13 mouse cellular contexts compared by ENCODE assay signal in the genomic region with DNA sequence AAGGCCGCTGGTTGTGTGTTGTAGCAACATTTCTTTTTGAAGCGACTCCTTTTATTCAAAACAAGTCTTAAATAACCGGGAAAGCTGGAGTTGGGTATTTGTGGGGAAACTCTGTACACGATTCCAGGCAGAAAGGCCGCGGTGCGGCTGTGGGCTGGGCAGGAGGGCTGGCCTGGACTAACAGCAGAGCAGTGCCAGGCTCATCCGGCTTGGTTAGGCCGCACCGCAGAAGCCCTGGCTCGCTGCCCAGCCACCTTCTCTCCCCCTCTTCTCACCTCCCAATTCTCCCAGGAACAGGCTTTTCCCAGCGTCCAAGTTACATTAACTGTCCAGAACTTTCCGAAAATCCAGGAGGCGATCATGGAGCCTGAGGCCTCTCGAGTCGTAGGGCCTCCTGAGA.
A peak's percentile ranks its signal among the peaks of the same experiment; 100 is the strongest.
DNase-seq lines count a peak whose midpoint lies in the region; ATAC-seq and TF ChIP-seq lines count a peak whose summit lies in the region.
"Had no signal": no experiment of that assay in that cellular context is flagged by ENCODE, and none has a peak within 500 bp of the region (broad histone marks: within the 10 kb centered on the region; RNA-seq: fewer than 3 reads in every experiment).

No protein-coding gene starts in this region.

- no peak for ATAC-seq in intestine, embryonic 14.5 days (replicated peaks; ENCODE audit: low FRiP score, low TSS enrichment, low read depth)
- no peak for ATAC-seq in intestine, embryonic 16.5 days
- ATAC-seq: forebrain, embryonic 15.5 days; liver, postnatal 0 days had no signal

- TF ChIP-seq POLR2A in testis, adult 2 months (IDR thresholded peaks at IDR 0.05; ENCODE audit: control insufficient read depth, low read depth, low read length), result no peak

- H3K36me3 ChIP-seq in intestine, embryonic 14.5 days (ENCODE audit: control insufficient read depth, insufficient read depth, low read length), result no peaks in the 10 kb centered on the region
- no peaks in the 10 kb centered on the region for H3K36me3 ChIP-seq in intestine, embryonic 16.5 days (ENCODE audit: control insufficient read depth, insufficient read depth, low read length)
- no peaks in the 10 kb centered on the region for H3K36me3 ChIP-seq in testis, adult 2 months (ENCODE audit: control insufficient read depth, insufficient read depth, low read length)
- H3K36me3 ChIP-seq: embryonic facial prominence, embryonic 15.5 days; forebrain, embryonic 15.5 days had no signal

- no peak overlapping the region for H3K4me3 ChIP-seq in intestine, embryonic 14.5 days (ENCODE audit: low read depth, low read length)
- no peak overlapping the region for H3K4me3 ChIP-seq in intestine, embryonic 16.5 days (ENCODE audit: low read length)
- peak overlapping the region; percentile 8 for H3K4me3 ChIP-seq in testis, adult 2 months (ENCODE audit: control insufficient read depth, low read depth, low read length)
- H3K4me3 ChIP-seq: embryonic facial prominence, embryonic 15.5 days; forebrain, embryonic 15.5 days had no signal

- H3K27ac ChIP-seq in intestine, embryonic 14.5 days (ENCODE audit: low read depth), result no peak overlapping the region
- H3K27ac ChIP-seq in intestine, embryonic 16.5 days (ENCODE audit: low read length), result no peak overlapping the region
- H3K27ac ChIP-seq in testis, adult 2 months (ENCODE audit: control insufficient read depth, insufficient read depth, low read depth, low read length), result no peak overlapping the region
- H3K27ac ChIP-seq: embryonic facial prominence, embryonic 15.5 days; forebrain, embryonic 15.5 days; stomach, postnatal 0 days had no signal

- 30% methylated on average over 16 of the region's 16 CpGs for WGBS in intestine, embryonic 14.5 days
- WGBS in intestine, embryonic 16.5 days, result 38% methylated on average over 16 of the region's 16 CpGs

- peaks cover 5% of the 10 kb centered on the region; the same call in 1 of the 2 replicates for H3K4me1 ChIP-seq in intestine, embryonic 14.5 days (replicated peaks; ENCODE audit: control insufficient read depth, insufficient read depth, low read length)
- H3K4me1 ChIP-seq in intestine, embryonic 16.5 days (ENCODE audit: control insufficient read depth, insufficient read depth, low read length), result peaks cover 9% of the 10 kb centered on the region; the same call in 1 of the 2 replicates
- peaks cover 24% of the 10 kb centered on the region for H3K4me1 ChIP-seq in testis, adult 2 months (ENCODE audit: control insufficient read depth, insufficient read depth, low read length)

- no peak overlapping the region for H3K4me2 ChIP-seq in intestine, embryonic 14.5 days (ENCODE audit: low read length)
- no peak overlapping the region for H3K4me2 ChIP-seq in intestine, embryonic 16.5 days (ENCODE audit: low read depth, low read length)
- H3K4me2 ChIP-seq: embryonic facial prominence, embryonic 15.5 days; forebrain, embryonic 15.5 days had no signal

- no peaks in the 10 kb centered on the region for H3K9me3 ChIP-seq in intestine, embryonic 14.5 days (ENCODE audit: control insufficient read depth, low read length)
- no peaks in the 10 kb centered on the region for H3K9me3 ChIP-seq in intestine, embryonic 16.5 days (ENCODE audit: control insufficient read depth, low read length)
- H3K9me3 ChIP-seq: embryonic facial prominence, embryonic 15.5 days; forebrain, embryonic 15.5 days had no signal

- peak; percentile 51 for DNase-seq in adrenal gland, postnatal 10 days
- DNase-seq in adrenal gland, adult 18-20 months (ENCODE audit: low spot score in 2 of 2), result no peak
- peak; percentile 54 for DNase-seq in intestine, embryonic 14.5 days (ENCODE audit: low spot score)
- no peak for DNase-seq in testis, postnatal 14 days (ENCODE audit: low spot score)
- no peak for DNase-seq in spleen, postnatal 36 days (ENCODE audit: low spot score in 2 of 2)
- DNase-seq in spleen, adult 12 weeks (ENCODE audit: low spot score), result no peak
- DNase-seq: gastrocnemius, postnatal 25 days; liver, postnatal 0 days had no signal

- H3K9ac ChIP-seq in intestine, embryonic 14.5 days (ENCODE audit: low read length), result no peak overlapping the region
- no peak overlapping the region for H3K9ac ChIP-seq in intestine, embryonic 16.5 days (ENCODE audit: low read depth, low read length)
- H3K9ac ChIP-seq: embryonic facial prominence, embryonic 15.5 days; forebrain, embryonic 15.5 days; liver, postnatal 0 days had no signal

- peaks cover 66% of the 10 kb centered on the region for H3K27me3 ChIP-seq in intestine, embryonic 14.5 days (replicated peaks; ENCODE audit: control insufficient read depth, insufficient read depth, low read length)
- H3K27me3 ChIP-seq in intestine, embryonic 16.5 days (replicated peaks; ENCODE audit: control insufficient read depth, insufficient read depth, low read length), result peaks cover 38% of the 10 kb centered on the region
- no peaks in the 10 kb centered on the region for H3K27me3 ChIP-seq in testis, adult 2 months (ENCODE audit: control insufficient read depth, insufficient read depth, low read length)

- TF ChIP-seq CTCF in testis, adult 2 months (IDR thresholded peaks at IDR 0.05; ENCODE audit: control insufficient read depth, insufficient read depth, insufficient replicate concordance, low read depth, low read length), result no peak

Comparison
In these comparisons a context has a peak if more than half of its experiments do, and no peak if none do; other contexts are left out.
1. DNase-seq: peak in adrenal gland, postnatal 10 days (single experiment) and intestine, embryonic 14.5 days (single experiment); none in adrenal gland, adult 18-20 months (0 of 2), testis, postnatal 14 days (single experiment), spleen, postnatal 36 days (0 of 2) and spleen, adult 12 weeks (single experiment).